Mouse (Mus musculus): ENCODE data around the gene Erc1. TPM values are rescaled to one million over a fixed set of nuclear protein-coding genes. Genes with fewer than 3 reads are reported as not detected.
"Not testable (repeated sequence)": the region's sequence is repeated elsewhere in the genome, so short reads cannot be mapped to it uniquely, and the experiment has no call there.

Erc1 gene
- polyA plus RNA-seq, 1 experiment from 2014 or later = 12.6 TPM

DNA sequence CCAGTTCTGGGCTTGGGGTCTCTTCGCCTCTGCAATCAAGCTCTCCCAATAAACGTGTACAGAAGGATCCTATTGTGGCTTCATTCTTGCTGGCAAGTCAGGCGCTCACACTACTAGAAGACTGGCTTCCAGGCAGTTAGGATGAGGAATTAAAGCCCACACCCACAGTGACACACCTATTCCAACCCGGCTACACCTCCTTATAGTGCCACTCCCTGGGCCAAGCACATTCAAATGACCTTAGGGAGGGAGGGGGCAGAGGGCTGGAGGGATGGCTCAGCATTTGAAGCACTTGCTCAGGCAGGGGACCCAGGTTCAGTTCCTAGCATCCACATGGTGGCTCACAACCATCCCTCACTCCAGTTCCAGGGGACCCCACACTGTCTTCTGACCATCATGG is 29.4 kb downstream of the Erc1 start:
- no peaks in the 10 kb centered on the region for H3K4me1 ChIP-seq (ENCODE audit: control insufficient read depth, insufficient read depth, low read length)
- no peak for ATAC-seq (ENCODE audit: insufficient read depth, low FRiP score)
- no peaks in the 10 kb centered on the region for H3K36me3 ChIP-seq (ENCODE audit: control insufficient read depth, insufficient read depth, low read length)
- H3K9ac ChIP-seq (ENCODE audit: low read length) = no peak overlapping the region
- no peak overlapping the region for H3K4me3 ChIP-seq (replicated peaks; ENCODE audit: low read length)
- H3K27ac ChIP-seq (ENCODE audit: low read length) = no peak overlapping the region
- WGBS = 89% methylated on average over 4 of the region's 4 CpGs
- no peak overlapping the region for H3K4me2 ChIP-seq (ENCODE audit: low read depth, low read length)
- no peaks in the 10 kb centered on the region for H3K9me3 ChIP-seq (replicated peaks; ENCODE audit: control insufficient read depth, low read length)
- no peaks in the 10 kb centered on the region for H3K27me3 ChIP-seq (ENCODE audit: control insufficient read depth, insufficient read depth, low read length)

GRCm38 (mm10) chr6:119815426-119815825 is 32.5 kb downstream of the Erc1 start:
- 88% methylated on average over 4 of the region's 4 CpGs for WGBS
- Histone ChIP-seq H3K36me3 (ENCODE audit: control insufficient read depth, insufficient read depth, low read length) (no peaks in the 10 kb centered on the region), H3K4me1 (ENCODE audit: control insufficient read depth, insufficient read depth, low read length) (no peaks in the 10 kb centered on the region), H3K9me3 (replicated peaks; ENCODE audit: control insufficient read depth, low read length) (no peaks in the 10 kb centered on the region), H3K27ac (ENCODE audit: low read length) (no peak overlapping the region), H3K27me3 (ENCODE audit: control insufficient read depth, insufficient read depth, low read length) (no peaks in the 10 kb centered on the region), H3K9ac (ENCODE audit: low read length) (no peak overlapping the region), H3K4me3 (replicated peaks; ENCODE audit: low read length) (no peak overlapping the region), H3K4me2 (ENCODE audit: low read depth, low read length) (no peak overlapping the region)
- ATAC-seq (ENCODE audit: insufficient read depth, low FRiP score) = no peak

DNA sequence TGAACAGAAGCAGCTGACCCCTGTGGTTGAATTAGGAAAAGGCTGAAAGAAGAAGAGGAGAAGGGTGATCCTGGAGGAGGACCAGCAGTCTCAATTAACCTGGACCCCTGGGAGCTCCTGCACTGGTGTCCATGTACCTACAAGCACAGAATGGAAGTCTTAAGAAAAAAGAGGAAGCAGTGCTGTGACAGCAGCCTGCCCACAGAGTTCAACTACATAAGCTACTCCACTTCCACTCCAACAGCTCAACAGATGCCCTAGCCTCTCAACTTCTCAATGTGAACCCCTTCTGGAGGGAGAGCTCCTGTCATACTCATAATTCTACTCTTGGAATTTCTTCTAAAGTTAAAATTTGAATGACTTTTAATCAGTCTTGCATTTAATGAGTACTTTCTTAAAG is 34.9 kb downstream of the Erc1 start:
- H3K4me2 ChIP-seq (ENCODE audit: low read depth, low read length); H3K36me3 ChIP-seq (ENCODE audit: control insufficient read depth, insufficient read depth, low read length); H3K4me1 ChIP-seq (ENCODE audit: control insufficient read depth, insufficient read depth, low read length); H3K9me3 ChIP-seq (replicated peaks; ENCODE audit: control insufficient read depth, low read length); H3K4me3 ChIP-seq (replicated peaks; ENCODE audit: low read length); H3K27ac ChIP-seq (ENCODE audit: low read length); H3K9ac ChIP-seq (ENCODE audit: low read length); H3K27me3 ChIP-seq (ENCODE audit: control insufficient read depth, insufficient read depth, low read length); ATAC-seq (ENCODE audit: insufficient read depth, low FRiP score): not testable (repeated sequence)

GRCm38 (mm10) chr6:119808726-119809505 is 39.1 kb downstream of the Erc1 start:
- Histone ChIP-seq H3K9ac (ENCODE audit: low read length) (no peak overlapping the region), H3K4me2 (ENCODE audit: low read depth, low read length) (no peak overlapping the region), H3K27me3 (ENCODE audit: control insufficient read depth, insufficient read depth, low read length) (no peaks in the 10 kb centered on the region), H3K27ac (ENCODE audit: low read length) (no peak overlapping the region), H3K36me3 (ENCODE audit: control insufficient read depth, insufficient read depth, low read length) (no peaks in the 10 kb centered on the region), H3K4me3 (replicated peaks; ENCODE audit: low read length) (no peak overlapping the region), H3K4me1 (ENCODE audit: control insufficient read depth, insufficient read depth, low read length) (no peaks in the 10 kb centered on the region; the same call in 1 of the 2 replicates), H3K9me3 (replicated peaks; ENCODE audit: control insufficient read depth, low read length) (no peaks in the 10 kb centered on the region)
- ATAC-seq (ENCODE audit: insufficient read depth, low FRiP score) = no peak
- WGBS = 75% methylated on average over 2 of the region's 2 CpGs

- 82% methylated on average over 2 of the region's 2 CpGs for WGBS
- no peaks in the 10 kb centered on the region for H3K36me3 ChIP-seq (ENCODE audit: control insufficient read depth, insufficient read depth, low read length)
- H3K9me3 ChIP-seq (replicated peaks; ENCODE audit: control insufficient read depth, low read length) = no peaks in the 10 kb centered on the region
- no peak overlapping the region for H3K9ac ChIP-seq (ENCODE audit: low read length)
- H3K4me1 ChIP-seq (ENCODE audit: control insufficient read depth, insufficient read depth, low read length) = no peaks in the 10 kb centered on the region; the same call in 1 of the 2 replicates
- H3K4me3 ChIP-seq (replicated peaks; ENCODE audit: low read length) = no peak overlapping the region
- H3K27ac ChIP-seq (ENCODE audit: low read length) = no peak overlapping the region
- no peaks in the 10 kb centered on the region for H3K27me3 ChIP-seq (ENCODE audit: control insufficient read depth, insufficient read depth, low read length)
- no peak overlapping the region for H3K4me2 ChIP-seq (ENCODE audit: low read depth, low read length)
- ATAC-seq (ENCODE audit: insufficient read depth, low FRiP score) = no peak
These were observed 44.7 kb downstream of the Erc1 start for GRCm38 (mm10) chr6:119803239-119803638.

DNA sequence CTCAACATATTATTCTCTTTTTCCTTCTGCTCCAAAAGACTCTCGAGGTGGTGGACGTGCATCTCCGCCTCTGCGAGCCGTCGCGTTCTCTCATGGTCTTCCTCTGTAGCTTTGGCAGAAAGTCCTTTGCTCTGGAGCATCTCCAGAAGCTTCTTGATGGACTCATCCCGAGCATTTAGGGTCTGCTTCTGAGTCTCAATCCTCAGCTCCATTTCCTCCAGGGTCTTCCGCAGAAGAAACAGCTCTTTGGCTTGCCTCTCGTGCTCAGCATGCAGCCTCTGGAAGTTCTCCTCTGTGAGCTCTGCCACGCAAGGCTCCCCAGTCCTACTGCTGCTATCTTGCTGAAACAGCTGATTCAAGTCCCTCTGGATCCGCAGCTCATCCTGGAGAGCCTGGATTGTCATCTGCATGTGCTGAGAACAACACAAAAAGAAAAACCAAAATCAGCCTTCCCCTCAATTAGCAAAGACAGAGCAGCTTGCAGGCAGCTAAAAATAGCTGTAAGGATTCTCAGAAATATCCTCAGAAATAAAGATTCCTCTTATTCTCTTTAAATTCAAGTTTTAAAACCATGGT is 51.0 kb downstream of the Erc1 start:
- H3K27ac ChIP-seq (ENCODE audit: low read length) = no peak overlapping the region
- H3K4me2 ChIP-seq (ENCODE audit: low read depth, low read length) = no peak overlapping the region
- H3K4me1 ChIP-seq (ENCODE audit: control insufficient read depth, insufficient read depth, low read length) = no peaks in the 10 kb centered on the region
- WGBS = 90% methylated on average over 12 of the region's 12 CpGs
- no peak for ATAC-seq (ENCODE audit: insufficient read depth, low FRiP score)
- no peak overlapping the region for H3K9ac ChIP-seq (ENCODE audit: low read length)
- H3K27me3 ChIP-seq (ENCODE audit: control insufficient read depth, insufficient read depth, low read length) = no peaks in the 10 kb centered on the region
- no peaks in the 10 kb centered on the region for H3K36me3 ChIP-seq (ENCODE audit: control insufficient read depth, insufficient read depth, low read length)
- no peaks in the 10 kb centered on the region for H3K9me3 ChIP-seq (replicated peaks; ENCODE audit: control insufficient read depth, low read length)
- H3K4me3 ChIP-seq (replicated peaks; ENCODE audit: low read length) = no peak overlapping the region

- H3K36me3 ChIP-seq (ENCODE audit: control insufficient read depth, insufficient read depth, low read length) = no peaks in the 10 kb centered on the region
- no peaks in the 10 kb centered on the region for H3K27me3 ChIP-seq (ENCODE audit: control insufficient read depth, insufficient read depth, low read length)
- H3K27ac ChIP-seq (ENCODE audit: low read length) = no peak overlapping the region
- 90% methylated on average over 5 of the region's 5 CpGs for WGBS
- no peak overlapping the region for H3K4me2 ChIP-seq (ENCODE audit: low read depth, low read length)
- no peak overlapping the region for H3K9ac ChIP-seq (ENCODE audit: low read length)
- no peaks in the 10 kb centered on the region for H3K4me1 ChIP-seq (ENCODE audit: control insufficient read depth, insufficient read depth, low read length)
- H3K9me3 ChIP-seq (replicated peaks; ENCODE audit: control insufficient read depth, low read length) = no peaks in the 10 kb centered on the region
- H3K4me3 ChIP-seq (replicated peaks; ENCODE audit: low read length) = no peak overlapping the region
- no peak for ATAC-seq (ENCODE audit: insufficient read depth, low FRiP score)
These were observed 51.7 kb downstream of the Erc1 start for GRCm38 (mm10) chr6:119796291-119796690.

DNA sequence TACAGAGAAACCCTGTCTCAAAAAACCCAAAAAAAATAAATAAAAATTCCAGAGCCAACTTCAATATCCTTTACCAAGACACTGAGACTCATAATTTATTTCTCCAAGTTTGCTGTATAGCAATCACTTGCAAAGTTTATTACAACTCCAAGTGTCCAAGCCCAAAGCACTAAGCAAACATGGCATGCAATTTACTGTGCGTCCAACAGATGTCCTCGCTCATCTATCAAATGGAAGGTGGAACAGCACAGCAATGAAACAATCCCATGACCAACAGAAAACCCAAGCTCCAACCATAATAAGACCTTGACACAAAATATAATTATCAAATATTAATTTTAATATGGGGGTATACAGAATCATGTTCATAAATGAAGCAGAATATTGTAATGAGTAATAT is 55.4 kb downstream of the Erc1 start:
- H3K36me3 ChIP-seq (ENCODE audit: control insufficient read depth, insufficient read depth, low read length) = peaks cover 6% of the 10 kb centered on the region; the same call in 1 of the 2 replicates
- H3K4me2 ChIP-seq (ENCODE audit: low read depth, low read length) = no peak overlapping the region
- H3K9me3 ChIP-seq (replicated peaks; ENCODE audit: control insufficient read depth, low read length) = no peaks in the 10 kb centered on the region
- H3K4me1 ChIP-seq (ENCODE audit: control insufficient read depth, insufficient read depth, low read length) = no peaks in the 10 kb centered on the region
- H3K9ac ChIP-seq (ENCODE audit: low read length) = no peak overlapping the region
- no peak overlapping the region for H3K4me3 ChIP-seq (replicated peaks; ENCODE audit: low read length)
- ATAC-seq (ENCODE audit: insufficient read depth, low FRiP score) = no peak
- no peak overlapping the region for H3K27ac ChIP-seq (ENCODE audit: low read length)
- 43% methylated on average over 2 of the region's 2 CpGs for WGBS
- H3K27me3 ChIP-seq (ENCODE audit: control insufficient read depth, insufficient read depth, low read length) = no peaks in the 10 kb centered on the region

DNA sequence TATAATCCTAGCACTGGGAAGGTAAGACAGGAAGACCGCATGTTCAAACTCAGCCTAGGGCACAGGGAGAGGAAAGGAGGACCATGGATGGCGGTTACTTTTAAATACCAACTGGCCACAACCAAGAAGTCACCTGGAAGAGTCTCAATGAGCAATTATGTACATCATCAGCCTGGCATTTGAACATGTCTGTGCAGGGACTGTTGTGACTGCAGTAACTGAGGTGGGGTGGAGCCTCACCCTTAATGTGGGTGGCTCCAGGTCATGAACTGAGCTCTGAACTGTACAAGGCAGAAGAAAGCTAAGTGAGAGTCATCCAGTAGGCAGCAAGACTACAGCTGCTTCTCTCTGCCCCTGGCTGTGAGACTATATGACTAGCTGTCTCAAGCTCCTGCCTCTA is 65.6 kb downstream of the Erc1 start:
- H3K9ac ChIP-seq (ENCODE audit: low read length) = no peak overlapping the region
- no peak overlapping the region for H3K27ac ChIP-seq (ENCODE audit: low read length)
- no peak overlapping the region for H3K4me2 ChIP-seq (ENCODE audit: low read depth, low read length)
- WGBS = 83% methylated on average over 2 of the region's 2 CpGs
- H3K27me3 ChIP-seq (ENCODE audit: control insufficient read depth, insufficient read depth, low read length) = no peaks in the 10 kb centered on the region
- no peak for ATAC-seq (ENCODE audit: insufficient read depth, low FRiP score)
- H3K4me3 ChIP-seq (replicated peaks; ENCODE audit: low read length) = no peak overlapping the region
- H3K4me1 ChIP-seq (ENCODE audit: control insufficient read depth, insufficient read depth, low read length) = no peaks in the 10 kb centered on the region
- no peaks in the 10 kb centered on the region for H3K9me3 ChIP-seq (replicated peaks; ENCODE audit: control insufficient read depth, low read length)
- no peaks in the 10 kb centered on the region for H3K36me3 ChIP-seq (ENCODE audit: control insufficient read depth, insufficient read depth, low read length)
